22 mouse cellular contexts compared by ENCODE assay signal in genomic region chr19:24604105-24604504, GRCm38 (mm10). TPM values are rescaled to one million over a fixed set of nuclear protein-coding genes. Genes with fewer than 3 reads are reported as not detected.
DNase-seq lines count a peak whose midpoint lies in the region; ATAC-seq and TF ChIP-seq lines count a peak whose summit lies in the region.
"Had no signal": no experiment of that assay in that cellular context is flagged by ENCODE, and none has a peak within 500 bp of the region (broad histone marks: within the 10 kb centered on the region; RNA-seq: fewer than 3 reads in every experiment).

No protein-coding gene starts in this region.

- no peaks in the 10 kb centered on the region for H3K27me3 ChIP-seq in liver, postnatal 0 days (ENCODE audit: insufficient read depth, low read length)
- H3K27me3 ChIP-seq in liver, embryonic 12.5 days (replicated peaks), result peaks cover 7% of the 10 kb centered on the region; the same call in 1 of the 2 replicates
- H3K27me3 ChIP-seq: embryonic facial prominence, embryonic 12.5 days; forebrain, embryonic 13.5 days; heart, embryonic 13.5 days; limb, embryonic 15.5 days; neural tube, embryonic 13.5 days had no signal

- no peaks in the 10 kb centered on the region for H3K9me3 ChIP-seq in liver, postnatal 0 days (ENCODE audit: low read length)
- no peaks in the 10 kb centered on the region for H3K9me3 ChIP-seq in liver, embryonic 12.5 days (replicated peaks)
- H3K9me3 ChIP-seq: embryonic facial prominence, embryonic 12.5 days; forebrain, embryonic 13.5 days; heart, embryonic 13.5 days; limb, embryonic 15.5 days had no signal

- no peak overlapping the region for H3K27ac ChIP-seq in liver, postnatal 0 days (ENCODE audit: low read depth)
- H3K27ac ChIP-seq in liver, embryonic 12.5 days, result no peak overlapping the region
- H3K27ac ChIP-seq: embryonic facial prominence, embryonic 12.5 days; forebrain, embryonic 13.5 days; heart, embryonic 13.5 days; hindbrain, embryonic 10.5 days; limb, embryonic 15.5 days; neural tube, embryonic 13.5 days had no signal

- H3K4me3 ChIP-seq in liver, postnatal 0 days (ENCODE audit: low read depth, low read length), result no peak overlapping the region
- no peak overlapping the region for H3K4me3 ChIP-seq in liver, embryonic 12.5 days
- H3K4me3 ChIP-seq: embryonic facial prominence, embryonic 12.5 days; erythroblast, embryonic 14.5 days; forebrain, embryonic 13.5 days; heart, embryonic 13.5 days; hindbrain, embryonic 10.5 days; limb, embryonic 15.5 days; megakaryocyte, embryonic 14.5 days; neural tube, embryonic 13.5 days had no signal

- peak; percentile 7 for DNase-seq in cerebellum, adult 11-12 months
- DNase-seq in cerebellum, postnatal 36 days, result no peak
- DNase-seq in kidney, adult 11 months, result peak; percentile 13
- no peak for DNase-seq in kidney, postnatal 4 days
- DNase-seq in liver, postnatal 0 days, result no peak
- no peak for DNase-seq in frontal cortex, postnatal 25 days (ENCODE audit: low spot score in 2 of 2)
- DNase-seq in adrenal gland, adult 18-20 months (ENCODE audit: low spot score in 2 of 2), result no peak
- DNase-seq: adrenal gland, postnatal 14 days; gastrocnemius, postnatal 14 days; lung, adult 2 months; midbrain, embryonic 14.5 days; right cerebral cortex, adult 18-20 months; thymus, postnatal 4 days had no signal

- peak; percentile 25; the same call in 1 of the 2 replicates for TF ChIP-seq CTCF in liver, postnatal 0 days (IDR thresholded peaks at IDR 0.05; ENCODE audit: low read depth)

- no peaks in the 10 kb centered on the region for H3K36me3 ChIP-seq in liver, postnatal 0 days (replicated peaks; ENCODE audit: insufficient read depth, low read length)
- H3K36me3 ChIP-seq in liver, embryonic 12.5 days, result no peaks in the 10 kb centered on the region
- H3K36me3 ChIP-seq: embryonic facial prominence, embryonic 12.5 days; heart, embryonic 13.5 days; hindbrain, embryonic 10.5 days; limb, embryonic 15.5 days; neural tube, embryonic 13.5 days had no signal

- ATAC-seq in liver, postnatal 0 days, result no peak
- no peak for ATAC-seq in liver, embryonic 12.5 days
- ATAC-seq: forebrain, embryonic 13.5 days had no signal

- H3K4me1 ChIP-seq in liver, postnatal 0 days (ENCODE audit: insufficient read depth), result no peaks in the 10 kb centered on the region
- peaks cover 12% of the 10 kb centered on the region for H3K4me1 ChIP-seq in liver, embryonic 12.5 days
- H3K4me1 ChIP-seq: embryonic facial prominence, embryonic 12.5 days; forebrain, embryonic 13.5 days; heart, embryonic 13.5 days; hindbrain, embryonic 10.5 days; limb, embryonic 15.5 days; neural tube, embryonic 13.5 days had no signal

- no peak for TF ChIP-seq EP300 in liver, postnatal 0 days (IDR thresholded peaks at IDR 0.05; ENCODE audit: low read depth)

- H3K9ac ChIP-seq in liver, postnatal 0 days (replicated peaks), result no peak overlapping the region
- H3K9ac ChIP-seq in liver, embryonic 12.5 days, result no peak overlapping the region
- H3K9ac ChIP-seq: embryonic facial prominence, embryonic 12.5 days; forebrain, embryonic 13.5 days; heart, embryonic 13.5 days; limb, embryonic 15.5 days; neural tube, embryonic 13.5 days had no signal

- H3K4me2 ChIP-seq in liver, postnatal 0 days (ENCODE audit: low read depth, low read length), result no peak overlapping the region
- no peak overlapping the region for H3K4me2 ChIP-seq in liver, embryonic 12.5 days
- H3K4me2 ChIP-seq: embryonic facial prominence, embryonic 12.5 days; forebrain, embryonic 13.5 days; heart, embryonic 13.5 days; limb, embryonic 15.5 days; neural tube, embryonic 13.5 days had no signal

- 53% methylated on average over 4 of the region's 4 CpGs for WGBS in liver, postnatal 0 days (ENCODE audit: insufficient replicate concordance)
- 67% methylated on average over 4 of the region's 4 CpGs for WGBS in liver, embryonic 12.5 days (ENCODE audit: insufficient replicate concordance)

RNA-seq across cellular contexts. Expression of gene Pip5k1b, which starts 48.4 kb away (rescaled TPM):
- 3.0 and 4.4 TPM in 2 replicates for polyA plus RNA-seq in liver, postnatal 0 days (2015; fragmentation: Nextera tagmentation; extraction: Ambion mirVana)
- polyA plus RNA-seq in liver, embryonic 12.5 days (2016; fragmentation: Nextera tagmentation; extraction: Ambion mirVana), result 9.1 and 9.5 TPM in 2 replicates
- total RNA-seq in adrenal gland, adult 18-20 months (2021), result 10 to 100 TPM in 1 of 2 experiments, 1 to 10 TPM in 1; 7.5 to 14.4 TPM

Comparison
In these comparisons a context has a peak if more than half of its experiments do, and no peak if none do; other contexts are left out.
1. DNase-seq: peak in cerebellum, adult 11-12 months (single experiment) and kidney, adult 11 months (single experiment); none in cerebellum, postnatal 36 days (0 of 2), kidney, postnatal 4 days (0 of 2), liver, postnatal 0 days (single experiment), frontal cortex, postnatal 25 days (0 of 2) and adrenal gland, adult 18-20 months (0 of 2).